In genomic region chr1:136670421-136670820, GRCm38 (mm10) we compare ENCODE assay signal across 8 mouse cellular contexts. TPM values are rescaled to one million over a fixed set of nuclear protein-coding genes. Genes with fewer than 3 reads are reported as not detected.
DNase-seq lines count a peak whose midpoint lies in the region; ATAC-seq and TF ChIP-seq lines count a peak whose summit lies in the region.

No protein-coding gene starts in this region.

- DNase-seq in embryo, embryonic 10 days (ENCODE audit: low spot score) = peak; percentile 54
- no peak for DNase-seq in embryo, embryonic 9.5 days (ENCODE audit: extremely low spot score)
- DNase-seq in lung, adult 2 months = no peak
- DNase-seq in cerebellum, postnatal 4 days (ENCODE audit: low spot score in 2 of 2) = no peak

- no peak overlapping the region for H3K4me3 ChIP-seq in lung, embryonic 16.5 days (ENCODE audit: low read length)
- H3K4me3 ChIP-seq in lung, adult 2 months (replicated peaks; ENCODE audit: extremely low read depth, low read depth, low read length) = no peak overlapping the region
- no peak overlapping the region for H3K4me3 ChIP-seq in hindbrain, embryonic 16.5 days (ENCODE audit: low read length)
- H3K4me3 ChIP-seq in neural tube, embryonic 12.5 days = 0 out of 2 replicates have a peak overlapping the region, but pooled peaks have one; percentile 5

- WGBS in lung, embryonic 16.5 days = 30% methylated on average over 16 of the region's 16 CpGs
- WGBS in lung, adult 2 months = 49% methylated on average over 16 of the region's 16 CpGs
- 41% methylated on average over 16 of the region's 16 CpGs for WGBS in hindbrain, embryonic 16.5 days
- WGBS in neural tube, embryonic 12.5 days = 39% methylated on average over 16 of the region's 16 CpGs

- H3K4me1 ChIP-seq in lung, embryonic 16.5 days (replicated peaks; ENCODE audit: control insufficient read depth, insufficient read depth, low read length) = peaks cover 5% of the 10 kb centered on the region
- H3K4me1 ChIP-seq in lung, adult 2 months (ENCODE audit: control insufficient read depth, insufficient read depth, low read length) = no peaks in the 10 kb centered on the region
- H3K4me1 ChIP-seq in hindbrain, embryonic 16.5 days (ENCODE audit: control insufficient read depth, insufficient read depth, low read depth, low read length) = no peaks in the 10 kb centered on the region; the same call in 1 of the 2 replicates
- H3K4me1 ChIP-seq in neural tube, embryonic 12.5 days = peaks cover 5% of the 10 kb centered on the region; the same call in 1 of the 2 replicates

- ATAC-seq in lung, embryonic 16.5 days (ENCODE audit: low read depth) = peak; percentile 24; the same call in 1 of the 2 replicates
- ATAC-seq in hindbrain, embryonic 16.5 days = peak; percentile 59; the same call in 1 of the 2 replicates
- ATAC-seq in neural tube, embryonic 12.5 days (ENCODE audit: low FRiP score, low read depth) = 0 out of 2 replicates have a peak, but pooled peaks have one; percentile 25
- ATAC-seq in granulocyte monocyte progenitor cell, adult 5-6 weeks (replicated peaks; ENCODE audit: poor library complexity, severe bottlenecking) = no peak

- no peak for TF ChIP-seq CTCF in lung, adult 2 months (IDR thresholded peaks at IDR 0.05; ENCODE audit: insufficient read depth, low read length)

- H3K9ac ChIP-seq in lung, embryonic 16.5 days (ENCODE audit: low read length) = peak overlapping the region; percentile 6; the same call in 1 of the 2 replicates
- no peak overlapping the region for H3K9ac ChIP-seq in hindbrain, embryonic 16.5 days (ENCODE audit: low read depth, low read length)
- H3K9ac ChIP-seq in neural tube, embryonic 12.5 days = no peak overlapping the region

- H3K4me2 ChIP-seq in lung, embryonic 16.5 days (ENCODE audit: low read depth, low read length) = 0 out of 2 replicates have a peak overlapping the region, but pooled peaks have one; percentile 0
- H3K4me2 ChIP-seq in hindbrain, embryonic 16.5 days (ENCODE audit: low read length) = no peak overlapping the region
- peak overlapping the region; percentile 33 for H3K4me2 ChIP-seq in neural tube, embryonic 12.5 days (replicated peaks)

- no peak for TF ChIP-seq POLR2A in lung, adult 2 months (IDR thresholded peaks at IDR 0.05; ENCODE audit: borderline replicate concordance, extremely low read depth, low read depth, low read length)

- no peaks in the 10 kb centered on the region for H3K9me3 ChIP-seq in lung, embryonic 16.5 days (ENCODE audit: control insufficient read depth, low read length)
- no peaks in the 10 kb centered on the region for H3K9me3 ChIP-seq in hindbrain, embryonic 16.5 days (ENCODE audit: control insufficient read depth, low read length)
- H3K9me3 ChIP-seq in neural tube, embryonic 12.5 days = no peaks in the 10 kb centered on the region

- H3K27ac ChIP-seq in lung, embryonic 16.5 days (ENCODE audit: low read length) = no peak overlapping the region
- no peak overlapping the region for H3K27ac ChIP-seq in hindbrain, embryonic 16.5 days (ENCODE audit: low read depth, low read length)
- no peak overlapping the region for H3K27ac ChIP-seq in neural tube, embryonic 12.5 days

- H3K36me3 ChIP-seq in lung, embryonic 16.5 days (ENCODE audit: control insufficient read depth, insufficient read depth, low read length) = no peaks in the 10 kb centered on the region
- no peaks in the 10 kb centered on the region for H3K36me3 ChIP-seq in hindbrain, embryonic 16.5 days (ENCODE audit: control insufficient read depth, insufficient read depth, low read length)
- no peaks in the 10 kb centered on the region for H3K36me3 ChIP-seq in neural tube, embryonic 12.5 days

- H3K27me3 ChIP-seq in lung, embryonic 16.5 days (ENCODE audit: control insufficient read depth, insufficient read depth, low read depth, low read length) = no peaks in the 10 kb centered on the region
- no peaks in the 10 kb centered on the region for H3K27me3 ChIP-seq in hindbrain, embryonic 16.5 days (replicated peaks; ENCODE audit: control insufficient read depth, insufficient read depth, low read length)
- no peaks in the 10 kb centered on the region for H3K27me3 ChIP-seq in neural tube, embryonic 12.5 days (replicated peaks)

RNA-seq across cellular contexts. Expression of gene Zfp281, which starts 45.7 kb away (rescaled TPM):
- polyA plus RNA-seq in lung, embryonic 16.5 days (2015; fragmentation: Nextera tagmentation; extraction: Ambion mirVana) = 19.1 and 22.1 TPM in 2 replicates
- polyA plus RNA-seq in lung, adult 2 months (2012; rRNA removed) = 3.6 and 4.6 TPM in 2 replicates
- polyA plus RNA-seq in hindbrain, embryonic 16.5 days (2015; fragmentation: Nextera tagmentation; extraction: Ambion mirVana) = 16.3 and 20.1 TPM in 2 replicates
- polyA plus RNA-seq in neural tube, embryonic 12.5 days (2016; fragmentation: Nextera tagmentation; extraction: Ambion mirVana) = 33.8 and 35.2 TPM in 2 replicates
- total RNA-seq in granulocyte monocyte progenitor cell, adult 5-6 weeks (2014; fragmentation: Nextera tagmentation) = 10.9 and 14.1 TPM in 2 replicates
- total RNA-seq in granulocyte monocyte progenitor cell, adult 5-6 weeks (2017) = 23.1 and 25.1 TPM in 2 replicates
